26 mouse cellular contexts compared by ENCODE assay signal in the genomic region with DNA sequence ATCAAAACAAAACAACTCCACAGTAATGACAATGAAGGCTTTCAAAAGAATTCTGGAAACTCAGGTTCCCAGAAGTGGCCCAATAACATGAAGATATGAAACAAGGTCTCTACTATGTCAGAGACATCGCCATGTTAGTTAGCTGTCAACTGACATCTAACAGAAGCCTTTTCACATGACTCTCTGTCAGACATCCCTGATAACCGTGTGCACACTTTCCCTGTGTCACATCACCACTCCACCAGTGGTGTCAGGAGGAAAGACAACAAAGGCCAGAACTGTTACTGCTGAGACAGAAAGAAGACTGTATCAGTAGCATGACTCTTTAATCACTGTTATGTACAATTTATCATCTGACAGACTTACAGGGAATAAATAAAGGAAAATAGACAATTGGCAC. TPM values are rescaled to one million over a fixed set of nuclear protein-coding genes. Genes with fewer than 3 reads are reported as not detected.
A peak's percentile ranks its signal among the peaks of the same experiment; 100 is the strongest.
DNase-seq lines count a peak whose midpoint lies in the region; ATAC-seq and TF ChIP-seq lines count a peak whose summit lies in the region.
"Had no signal": no experiment of that assay in that cellular context is flagged by ENCODE, and none has a peak within 500 bp of the region (broad histone marks: within the 10 kb centered on the region; RNA-seq: fewer than 3 reads in every experiment).

No protein-coding gene starts in this region.

- intact Hi-C loops in heart, postnatal 36 days (cut with DNase I): no loop called here

- peaks cover 16% of the 10 kb centered on the region for H3K4me1 ChIP-seq in embryonic facial prominence, embryonic 15.5 days
- peaks cover 18% of the 10 kb centered on the region for H3K4me1 ChIP-seq in embryonic facial prominence, embryonic 10.5 days
- peaks cover 25% of the 10 kb centered on the region for H3K4me1 ChIP-seq in heart, embryonic 11.5 days (ENCODE audit: control insufficient read depth, insufficient read depth, low read length)
- peaks cover 8 to 44% of the 10 kb centered on the region in 2 experiments for H3K4me1 ChIP-seq in heart, embryonic 14.5 days (ENCODE audit: control insufficient read depth in 2 of 2, insufficient read depth in 2 of 2, low read length in 2 of 2)
- H3K4me1 ChIP-seq in heart, postnatal 0 days (ENCODE audit: control insufficient read depth, insufficient read depth): peaks cover 31% of the 10 kb centered on the region

- H3K4me3 ChIP-seq in embryonic facial prominence, embryonic 15.5 days (replicated peaks): no peak overlapping the region
- no peak overlapping the region for H3K4me3 ChIP-seq in embryonic facial prominence, embryonic 10.5 days
- H3K4me3 ChIP-seq in heart, embryonic 11.5 days (ENCODE audit: low read depth, low read length): no peak overlapping the region
- no peak overlapping the region for H3K4me3 ChIP-seq in heart, embryonic 14.5 days (ENCODE audit: control insufficient read depth in 1 of 2, insufficient read depth in 1 of 2, low read depth in 1 of 2, low read length in 2 of 2)
- H3K4me3 ChIP-seq in heart, postnatal 0 days (ENCODE audit: low read depth, low read length): no peak overlapping the region
- H3K4me3 ChIP-seq: gastrocnemius, adult 2 months; hindbrain, embryonic 12.5 days; hindbrain, embryonic 15.5 days had no signal

- no peak overlapping the region for H3K9ac ChIP-seq in embryonic facial prominence, embryonic 15.5 days
- H3K9ac ChIP-seq in heart, embryonic 11.5 days (ENCODE audit: low read depth, low read length): no peak overlapping the region
- H3K9ac ChIP-seq in heart, embryonic 14.5 days (ENCODE audit: low read length): no peak overlapping the region
- H3K9ac ChIP-seq in heart, postnatal 0 days (replicated peaks; ENCODE audit: low read depth, low read length): no peak overlapping the region
- H3K9ac ChIP-seq: forebrain, postnatal 0 days; hindbrain, embryonic 12.5 days; hindbrain, embryonic 15.5 days had no signal

- H3K4me2 ChIP-seq in embryonic facial prominence, embryonic 15.5 days (replicated peaks): no peak overlapping the region
- H3K4me2 ChIP-seq in heart, embryonic 11.5 days: no peak overlapping the region
- no peak overlapping the region for H3K4me2 ChIP-seq in heart, embryonic 14.5 days (ENCODE audit: low read length)
- no peak overlapping the region for H3K4me2 ChIP-seq in heart, postnatal 0 days (ENCODE audit: low read depth, low read length)
- H3K4me2 ChIP-seq: hindbrain, embryonic 12.5 days; hindbrain, embryonic 15.5 days had no signal

- no peaks in the 10 kb centered on the region for H3K9me3 ChIP-seq in embryonic facial prominence, embryonic 15.5 days (replicated peaks)
- H3K9me3 ChIP-seq in embryonic facial prominence, embryonic 10.5 days: no peaks in the 10 kb centered on the region
- H3K9me3 ChIP-seq in heart, embryonic 11.5 days (replicated peaks; ENCODE audit: control insufficient read depth, low read length): no peaks in the 10 kb centered on the region
- H3K9me3 ChIP-seq in heart, embryonic 14.5 days (ENCODE audit: control insufficient read depth, low read length): no peaks in the 10 kb centered on the region
- no peaks in the 10 kb centered on the region for H3K9me3 ChIP-seq in heart, postnatal 0 days (replicated peaks; ENCODE audit: control insufficient read depth, low read length)
- H3K9me3 ChIP-seq: hindbrain, embryonic 12.5 days; hindbrain, embryonic 15.5 days had no signal

- no peak for TF ChIP-seq CTCF in heart, postnatal 0 days (IDR thresholded peaks at IDR 0.05; ENCODE audit: low read depth)

- H3K27me3 ChIP-seq in embryonic facial prominence, embryonic 15.5 days: no peaks in the 10 kb centered on the region
- H3K27me3 ChIP-seq in embryonic facial prominence, embryonic 10.5 days (replicated peaks; ENCODE audit: low read depth, poor library complexity, severe bottlenecking): no peaks in the 10 kb centered on the region
- H3K27me3 ChIP-seq in heart, embryonic 11.5 days (ENCODE audit: control insufficient read depth, insufficient read depth, low read length): no peaks in the 10 kb centered on the region
- H3K27me3 ChIP-seq in heart, embryonic 14.5 days (ENCODE audit: control insufficient read depth, insufficient read depth, low read length): no peaks in the 10 kb centered on the region
- H3K27me3 ChIP-seq in heart, postnatal 0 days (ENCODE audit: control insufficient read depth, insufficient read depth, low read length): no peaks in the 10 kb centered on the region
- H3K27me3 ChIP-seq: hindbrain, embryonic 12.5 days; hindbrain, embryonic 15.5 days had no signal

- DNase-seq in embryonic facial prominence, embryonic 10.5 days (ENCODE audit: low spot score): no peak
- DNase-seq in heart, postnatal 36 days: no peak
- no peak for DNase-seq in heart, adult 11 months
- peak; percentile 76 for DNase-seq in heart, postnatal 0 days (ENCODE audit: low spot score)
- DNase-seq: adrenal gland, adult 8-10 months; adrenal gland, postnatal 25 days; cerebellum, adult 11-12 months; cerebellum, adult 8-10 months; cerebellum, postnatal 10 days; cerebellum, postnatal 36 days; embryo, embryonic 11 days; forebrain, postnatal 0 days; gastrocnemius, adult 2 months; gastrocnemius, postnatal 25 days; kidney, adult 2 months had no signal

- no peak for ATAC-seq in embryonic facial prominence, embryonic 15.5 days (ENCODE audit: insufficient number of reproducible peaks, low FRiP score, low TSS enrichment, low read depth)
- ATAC-seq in heart, embryonic 11.5 days (replicated peaks; ENCODE audit: insufficient number of reproducible peaks, low FRiP score, low TSS enrichment): no peak
- ATAC-seq in heart, embryonic 14.5 days (ENCODE audit: insufficient number of reproducible peaks, insufficient read depth, low FRiP score, low read depth): peak; percentile 40; the same call in 1 of the 2 replicates
- peak; percentile 13; the same call in 1 of the 2 replicates for ATAC-seq in heart, postnatal 0 days (ENCODE audit: insufficient read depth, low read depth)
- ATAC-seq: activated CD4-positive, CD25-positive, alpha-beta regulatory T cell, adult 4 months; forebrain, embryonic 14.5 days; forebrain, postnatal 0 days; intestine, postnatal 0 days had no signal

- peaks cover 11% of the 10 kb centered on the region; the same call in 1 of the 2 replicates for H3K36me3 ChIP-seq in embryonic facial prominence, embryonic 15.5 days
- peaks cover 24% of the 10 kb centered on the region for H3K36me3 ChIP-seq in embryonic facial prominence, embryonic 10.5 days (replicated peaks)
- no peaks in the 10 kb centered on the region for H3K36me3 ChIP-seq in heart, embryonic 11.5 days (ENCODE audit: control insufficient read depth, insufficient read depth, low read length)
- H3K36me3 ChIP-seq in heart, embryonic 14.5 days (ENCODE audit: control insufficient read depth, insufficient read depth, low read length): no peaks in the 10 kb centered on the region; the same call in 1 of the 2 replicates
- no peaks in the 10 kb centered on the region for H3K36me3 ChIP-seq in heart, postnatal 0 days (replicated peaks; ENCODE audit: control insufficient read depth, insufficient read depth, low read length)
- H3K36me3 ChIP-seq: hindbrain, embryonic 15.5 days had no signal

- H3K27ac ChIP-seq in embryonic facial prominence, embryonic 15.5 days (replicated peaks): peak overlapping the region; percentile 34; the same call in 1 of the 2 replicates
- H3K27ac ChIP-seq in embryonic facial prominence, embryonic 10.5 days (replicated peaks): no peak overlapping the region
- peak overlapping the region; percentile 68 for H3K27ac ChIP-seq in heart, embryonic 11.5 days (ENCODE audit: low read depth, low read length)
- peak overlapping the region; percentile 69 to 85 for H3K27ac ChIP-seq in heart, embryonic 14.5 days (replicated peaks in 1 of 2; ENCODE audit: control insufficient read depth in 1 of 2, insufficient read depth in 1 of 2, low read depth in 2 of 2, low read length in 2 of 2)
- peak overlapping the region; percentile 82 for H3K27ac ChIP-seq in heart, postnatal 0 days (ENCODE audit: low read depth)
- H3K27ac ChIP-seq: gastrocnemius, adult 2 months; hindbrain, embryonic 12.5 days; hindbrain, embryonic 15.5 days had no signal

- TF ChIP-seq EP300 in heart, postnatal 0 days (IDR thresholded peaks at IDR 0.05; ENCODE audit: low read depth): peak; percentile 79; the same call in 1 of the 2 replicates

- WGBS in embryonic facial prominence, embryonic 15.5 days: 77% methylated on average over 2 of the region's 2 CpGs
- WGBS in embryonic facial prominence, embryonic 10.5 days: 86% methylated on average over 2 of the region's 2 CpGs
- 23% methylated on average over 2 of the region's 2 CpGs for WGBS in heart, embryonic 11.5 days (ENCODE audit: insufficient replicate concordance)
- 7% methylated on average over 2 of the region's 2 CpGs for WGBS in heart, embryonic 14.5 days
- 13% methylated on average over 2 of the region's 2 CpGs for WGBS in heart, postnatal 0 days

RNA-seq across cellular contexts. Expression of a gene that starts 3.0 kb away (rescaled TPM):
- 20.3 and 21.5 TPM in 2 replicates for polyA plus RNA-seq in embryonic facial prominence, embryonic 15.5 days (2015; fragmentation: Nextera tagmentation; extraction: Ambion mirVana)
- polyA plus RNA-seq in embryonic facial prominence, embryonic 10.5 days (2016; fragmentation: Nextera tagmentation; extraction: Ambion mirVana): 23.4 and 24.7 TPM in 2 replicates
- polyA plus RNA-seq in heart, embryonic 11.5 days (2014; fragmentation: Nextera tagmentation; extraction: Ambion mirVana): 31.8 and 32.9 TPM in 2 replicates
- 10 to 100 TPM; 14.2 to 15.3 TPM for total RNA-seq in heart, postnatal 36 days (2021)
- 24.0 and 25.8 TPM in 2 replicates for polyA plus RNA-seq in heart, embryonic 14.5 days (2014; fragmentation: Nextera tagmentation; extraction: Ambion mirVana)
- total RNA-seq in heart, postnatal 0 days (2014; rRNA removed; ENCODE audit: low replicate concordance): 45.6 and 62.4 TPM in 2 replicates
- 36.9 and 39.4 TPM in 2 replicates for polyA plus RNA-seq in heart, postnatal 0 days (2015; fragmentation: Nextera tagmentation; extraction: Ambion mirVana)

RNA-seq across cellular contexts. Expression of a gene that starts 43.5 kb away (rescaled TPM):
- polyA plus RNA-seq in embryonic facial prominence, embryonic 15.5 days (2015; fragmentation: Nextera tagmentation; extraction: Ambion mirVana): 0.60 and 0.71 TPM in 2 replicates
- polyA plus RNA-seq in embryonic facial prominence, embryonic 10.5 days (2016; fragmentation: Nextera tagmentation; extraction: Ambion mirVana): not detected in 2 replicates
- not detected in 2 replicates for polyA plus RNA-seq in heart, embryonic 11.5 days (2014; fragmentation: Nextera tagmentation; extraction: Ambion mirVana)
- total RNA-seq in heart, postnatal 36 days (2021): not detected
- polyA plus RNA-seq in heart, embryonic 14.5 days (2014; fragmentation: Nextera tagmentation; extraction: Ambion mirVana): not detected in 2 replicates
- not detected in 2 replicates for total RNA-seq in heart, postnatal 0 days (2014; rRNA removed; ENCODE audit: low replicate concordance)
- not detected in 2 replicates for polyA plus RNA-seq in heart, postnatal 0 days (2015; fragmentation: Nextera tagmentation; extraction: Ambion mirVana)
- total RNA-seq: gastrocnemius, adult 2 months; gastrocnemius, postnatal 25 days; hematopoietic stem cell, adult 5-6 weeks had no signal
- polyA plus RNA-seq: activated CD4-positive, CD25-positive, alpha-beta regulatory T cell, adult 4 months; intestine, embryonic 14.5 days; intestine, postnatal 0 days; kidney, adult 2 months; kidney, embryonic 14.5 days had no signal

Comparison
In these comparisons a context has a peak if more than half of its experiments do, and no peak if none do; other contexts are left out.
1. ATAC-seq: peak in heart, embryonic 14.5 days (single experiment) and heart, postnatal 0 days (single experiment); none in embryonic facial prominence, embryonic 15.5 days (single experiment) and heart, embryonic 11.5 days (single experiment).